Mouse (Mus musculus) c-Kit-negative CD71-positive TER-119-positive erythroid progenitor cells, embryonic 14.5 days (primary cell): ENCODE measurements around the gene Slc12a5.
A peak's percentile ranks its signal among the peaks of the same experiment; 100 is the strongest.

ENCODE experiments used
- DNase-seq: peaks from one replicate; pipeline ENCODE4 v3.0.0-alpha.2; 2013; ENCODE audit warnings: low read depth, low spot score

Gene Slc12a5

DNA sequence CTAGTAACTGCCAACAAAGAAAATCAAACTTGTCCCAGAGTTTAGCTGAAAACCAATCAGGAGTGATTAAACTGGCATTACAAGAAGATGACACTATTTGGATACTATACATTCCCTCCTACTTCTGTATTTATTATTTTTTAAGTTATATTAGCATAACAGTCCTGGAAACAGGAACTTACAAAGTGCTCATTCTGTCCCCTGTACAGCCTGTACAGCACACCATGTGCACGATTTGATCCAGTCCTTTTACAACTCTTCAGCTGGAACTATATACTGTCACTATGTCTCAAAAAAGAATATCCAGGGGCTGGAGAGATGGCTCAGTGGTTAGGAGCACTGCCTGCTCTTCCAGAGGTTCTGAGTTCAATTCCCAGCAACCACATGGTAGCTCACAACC is 66.6 kb downstream of the Slc12a5 start:
- no peak for DNase-seq

GRCm38 (mm10) chr2:165032533-165032932 is 71.9 kb downstream of the Slc12a5 start:
- no peak for DNase-seq

DNA sequence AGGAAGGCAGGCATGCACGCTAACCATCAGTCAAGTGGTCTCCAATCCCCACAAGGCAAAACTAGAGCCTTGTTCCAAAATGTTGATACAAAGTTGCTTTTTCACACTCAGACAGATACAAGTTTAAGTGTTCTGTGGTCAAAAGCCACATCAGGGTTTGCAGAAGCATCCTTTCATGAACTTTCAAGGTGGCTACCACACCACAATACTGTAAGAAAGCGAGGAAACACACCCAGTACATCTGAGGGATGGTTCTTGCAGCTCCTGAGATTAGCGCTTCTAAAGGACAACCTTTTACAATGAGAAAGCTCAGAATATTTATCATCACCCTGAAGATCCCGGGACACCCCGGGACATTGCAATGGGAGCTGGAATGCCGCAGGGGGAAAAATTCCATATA is 72.7 kb downstream of the Slc12a5 start:
- DNase-seq, result peak; percentile 1

- peak; percentile 82 for DNase-seq
These were observed 73.8 kb downstream of the Slc12a5 start, which contains the start of gene Ncoa5 for GRCm38 (mm10) chr2:165034131-165035057. TSS of gene Ncoa5 (minus strand) at chr2:165034867.

GRCm38 (mm10) chr2:165035058-165035431 is 74.4 kb downstream of the Slc12a5 start:
- no peak for DNase-seq

DNA sequence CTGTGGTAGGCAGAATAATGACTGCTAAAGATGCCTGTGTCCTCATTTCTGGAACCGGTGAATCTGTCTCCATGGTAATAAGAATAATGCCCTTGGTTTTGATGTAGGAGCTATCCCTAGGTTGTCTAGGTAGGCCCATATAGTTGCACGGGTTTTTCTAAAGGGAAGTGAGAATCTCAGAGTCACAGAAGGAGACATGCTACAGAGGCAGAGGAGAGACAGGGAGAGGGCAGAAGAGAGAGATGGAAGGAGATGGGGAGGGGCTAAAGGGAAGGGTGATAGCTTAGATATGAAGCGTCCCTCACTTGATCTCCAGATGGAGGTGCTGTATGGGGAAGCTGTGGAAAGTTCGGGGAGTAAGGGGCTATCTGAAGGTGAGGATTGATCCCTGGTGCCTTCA is 76.8 kb downstream of the Slc12a5 start:
- no peak for DNase-seq

DNA sequence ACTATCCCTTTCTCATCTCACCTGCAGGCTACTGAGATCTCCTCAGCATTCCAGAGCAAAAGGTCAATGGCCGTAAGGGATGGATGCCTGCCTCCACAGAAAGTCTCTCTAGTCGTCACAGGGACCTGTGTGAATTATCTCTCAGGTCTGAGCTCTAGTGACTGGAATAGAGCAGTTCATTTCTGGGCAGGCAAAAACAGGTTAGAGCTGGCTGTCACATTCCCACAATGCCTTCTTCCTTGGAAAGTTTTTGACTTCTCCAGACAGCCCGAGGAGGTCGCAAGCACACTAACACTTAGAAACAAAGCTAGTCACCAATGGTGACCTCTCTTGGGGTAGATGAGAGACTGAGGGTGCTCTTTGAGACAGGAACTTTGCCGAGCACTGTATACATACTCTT is 81.5 kb downstream of the Slc12a5 start:
- DNase-seq, result no peak

DNA sequence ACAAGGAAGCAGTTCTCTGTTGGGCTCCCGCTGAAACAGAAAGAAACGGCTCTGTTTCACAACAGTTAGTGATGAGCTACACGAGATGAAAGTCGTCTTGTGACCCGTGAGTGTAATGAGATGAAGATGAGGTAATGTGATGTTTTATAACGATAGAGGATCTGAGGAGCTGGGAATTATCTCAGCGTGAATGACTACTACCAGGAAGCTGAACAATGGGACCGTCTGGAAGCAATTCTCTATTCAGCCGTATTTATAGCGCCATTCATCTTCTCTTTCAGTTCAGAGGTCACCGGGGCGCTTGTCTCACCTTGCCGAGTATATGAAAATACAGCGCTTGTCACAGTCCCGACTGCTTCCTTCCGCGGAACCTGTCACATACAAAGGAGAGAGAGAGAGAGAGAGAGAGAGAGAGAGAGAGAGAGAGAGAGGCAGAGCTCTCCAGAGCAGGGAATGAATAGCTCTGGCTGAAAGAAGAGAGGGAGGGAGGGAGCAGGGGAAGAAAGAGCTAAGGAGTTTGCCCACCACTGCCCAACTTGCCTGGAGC is 82.6 kb downstream of the Slc12a5 start:
- DNase-seq, result no peak

DNA sequence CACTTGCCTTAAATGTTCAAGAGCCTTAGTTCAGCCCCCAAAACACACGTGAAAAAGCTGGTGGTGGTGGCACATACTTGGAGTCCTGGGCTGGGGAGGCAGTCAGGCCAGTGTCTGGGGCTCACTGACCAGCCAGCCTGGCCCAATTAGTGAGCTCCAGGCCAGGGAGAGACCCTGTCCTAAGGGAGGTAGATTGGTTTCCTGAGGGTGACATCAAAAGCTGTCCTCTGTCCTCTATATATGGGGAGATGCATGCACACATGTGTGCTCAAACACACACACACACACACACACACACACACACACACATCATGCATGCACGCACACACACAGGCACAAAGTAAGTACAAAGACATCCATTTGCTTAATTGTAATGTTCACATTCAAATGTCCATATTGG is 83.1 kb downstream of the Slc12a5 start:
- no peak for DNase-seq

- DNase-seq, result no peak
These were observed 88.4 kb downstream of the Slc12a5 start for GRCm38 (mm10) chr2:165049044-165049443.
